ENCODE assay signal across 8 mouse cellular contexts in the genomic region with DNA sequence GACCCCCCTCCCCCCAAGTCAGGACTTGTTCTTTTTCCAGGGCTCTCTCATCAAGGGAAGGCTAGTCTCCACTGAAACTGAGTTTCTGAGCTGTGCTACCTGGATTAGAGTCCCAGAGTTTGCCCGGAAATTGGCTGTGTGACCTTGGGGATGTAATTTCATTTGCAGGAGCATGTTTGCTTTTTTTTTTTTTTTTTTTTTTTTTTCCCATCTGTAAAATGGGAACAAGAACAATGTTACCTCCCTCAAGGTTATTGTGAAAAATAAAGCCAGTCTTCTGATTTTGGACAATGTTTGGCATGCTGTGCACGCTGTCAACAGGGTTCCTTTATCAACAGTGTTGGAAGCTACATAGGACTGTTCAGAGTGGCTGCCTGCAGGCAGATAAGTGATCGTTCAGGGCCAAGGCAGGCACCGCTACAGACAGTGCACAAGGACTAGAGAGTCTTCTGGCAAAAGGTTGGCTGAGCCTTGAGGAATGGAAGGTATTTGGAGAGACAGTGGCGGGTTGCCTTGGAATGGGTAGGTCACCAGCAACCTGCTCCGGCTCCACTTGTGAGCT. TPM values are rescaled to one million over a fixed set of nuclear protein-coding genes. Genes with fewer than 3 reads are reported as not detected.
DNase-seq lines count a peak whose midpoint lies in the region; ATAC-seq and TF ChIP-seq lines count a peak whose summit lies in the region.

No protein-coding gene starts in this region.

- 0 out of 2 replicates have a peak, but pooled peaks cover 2% of the 10 kb centered on the region for H3K4me1 ChIP-seq in cortical plate, adult 2 months (ENCODE audit: control insufficient read depth, insufficient read depth, low read length)
- H3K4me1 ChIP-seq in intestine, embryonic 16.5 days (ENCODE audit: control insufficient read depth, insufficient read depth, low read length): peaks cover 41% of the 10 kb centered on the region
- H3K4me1 ChIP-seq in neural tube, embryonic 12.5 days: peaks cover 31% of the 10 kb centered on the region

- no peaks in the 10 kb centered on the region for H3K27me3 ChIP-seq in intestine, embryonic 16.5 days (replicated peaks; ENCODE audit: control insufficient read depth, insufficient read depth, low read length)
- no peaks in the 10 kb centered on the region for H3K27me3 ChIP-seq in neural tube, embryonic 12.5 days (replicated peaks)

- H3K4me3 ChIP-seq in left cerebral cortex, adult 2 months: peak overlapping the region; percentile 91
- peak overlapping the region; percentile 49 for H3K4me3 ChIP-seq in cortical plate, adult 2 months (ENCODE audit: insufficient read depth, low read length)
- peak overlapping the region; percentile 84 for H3K4me3 ChIP-seq in intestine, embryonic 16.5 days (ENCODE audit: low read length)
- H3K4me3 ChIP-seq in neural tube, embryonic 12.5 days: peak overlapping the region; percentile 89

- DNase-seq in left cerebral cortex, adult 2 months (ENCODE audit: extremely low spot score in 1 of 2, low spot score in 2 of 2): no peak
- DNase-seq in left cerebral cortex, adult 8-10 months (ENCODE audit: low spot score in 2 of 2): no peak
- DNase-seq in urinary bladder, postnatal 14 days (ENCODE audit: low spot score): no peak
- DNase-seq in adrenal gland, postnatal 14 days: no peak
- no peak for DNase-seq in B cell, adult 2 months

- intact Hi-C loops in left cerebral cortex, adult 2 months (cut with DNase I): no loop called here

- no peak for ATAC-seq in intestine, embryonic 16.5 days
- no peak; the same call in 1 of the 2 replicates for ATAC-seq in neural tube, embryonic 12.5 days (ENCODE audit: low FRiP score, low read depth)

- H3K9me3 ChIP-seq in intestine, embryonic 16.5 days (ENCODE audit: control insufficient read depth, low read length): no peaks in the 10 kb centered on the region
- H3K9me3 ChIP-seq in neural tube, embryonic 12.5 days: no peaks in the 10 kb centered on the region

- H3K9ac ChIP-seq in intestine, embryonic 16.5 days (ENCODE audit: low read depth, low read length): peak overlapping the region; percentile 92
- H3K9ac ChIP-seq in neural tube, embryonic 12.5 days: peak overlapping the region; percentile 93

- WGBS in intestine, embryonic 16.5 days: 67% methylated on average over 6 of the region's 6 CpGs
- 88% methylated on average over 6 of the region's 6 CpGs for WGBS in neural tube, embryonic 12.5 days

- H3K36me3 ChIP-seq in intestine, embryonic 16.5 days (ENCODE audit: control insufficient read depth, insufficient read depth, low read length): 0 out of 2 replicates have a peak, but pooled peaks cover 4% of the 10 kb centered on the region
- H3K36me3 ChIP-seq in neural tube, embryonic 12.5 days: peaks cover 40% of the 10 kb centered on the region

- peak overlapping the region; percentile 95 for H3K4me2 ChIP-seq in intestine, embryonic 16.5 days (ENCODE audit: low read depth, low read length)
- H3K4me2 ChIP-seq in neural tube, embryonic 12.5 days (replicated peaks): peak overlapping the region; percentile 90

- TF ChIP-seq CTCF in left cerebral cortex, adult 2 months (IDR thresholded peaks at IDR 0.05): no peak
- TF ChIP-seq CTCF in cortical plate, adult 2 months (IDR thresholded peaks at IDR 0.05; ENCODE audit: extremely low read depth, insufficient read depth, low read length): no peak

- H3K27ac ChIP-seq in left cerebral cortex, adult 2 months: no peak overlapping the region
- no peak overlapping the region for H3K27ac ChIP-seq in cortical plate, adult 2 months (ENCODE audit: insufficient read depth, low read length)
- H3K27ac ChIP-seq in intestine, embryonic 16.5 days (ENCODE audit: low read length): peak overlapping the region; percentile 77; the same call in 1 of the 2 replicates
- H3K27ac ChIP-seq in neural tube, embryonic 12.5 days: no peak overlapping the region

- TF ChIP-seq POLR2A in cortical plate, adult 2 months (IDR thresholded peaks at IDR 0.05; ENCODE audit: extremely low read depth, insufficient read depth, low read length): no peak

RNA-seq across cellular contexts. Expression of gene Unc119, which starts 1.1 kb away (rescaled TPM):
- total RNA-seq in left cerebral cortex, adult 2 months (2021): 10 to 100 TPM; 29.1 to 32.2 TPM
- total RNA-seq in left cerebral cortex, adult 8-10 months (2022): 10 to 100 TPM; 28.5 to 34.5 (median 30.6) TPM
- 65.3 and 68.4 TPM in 2 replicates for polyA plus RNA-seq in cortical plate, adult 2 months (2012; rRNA removed)
- 29.5 and 29.9 TPM in 2 replicates for polyA plus RNA-seq in intestine, embryonic 16.5 days (2015; fragmentation: Nextera tagmentation; extraction: Ambion mirVana)
- 80.8 and 89.3 TPM in 2 replicates for polyA plus RNA-seq in neural tube, embryonic 12.5 days (2016; fragmentation: Nextera tagmentation; extraction: Ambion mirVana)
- total RNA-seq in adrenal gland, postnatal 14 days (2021): 24.4 and 26.8 TPM in 2 replicates

RNA-seq across cellular contexts. Expression of gene Pigs, which starts 16.2 kb away (rescaled TPM):
- total RNA-seq in left cerebral cortex, adult 2 months (2021): 10 to 100 TPM; 60.7 to 62.8 TPM
- 10 to 100 TPM; 57.1 to 62.1 (median 59.4) TPM for total RNA-seq in left cerebral cortex, adult 8-10 months (2022)
- polyA plus RNA-seq in cortical plate, adult 2 months (2012; rRNA removed): 69.3 and 77.3 TPM in 2 replicates
- polyA plus RNA-seq in intestine, embryonic 16.5 days (2015; fragmentation: Nextera tagmentation; extraction: Ambion mirVana): 92.9 and 93.1 TPM in 2 replicates
- polyA plus RNA-seq in neural tube, embryonic 12.5 days (2016; fragmentation: Nextera tagmentation; extraction: Ambion mirVana): 66.4 and 73.6 TPM in 2 replicates
- total RNA-seq in adrenal gland, postnatal 14 days (2021): 43.0 and 47.6 TPM in 2 replicates

RNA-seq across cellular contexts. Expression of gene Aldoc, which starts 21.6 kb away (rescaled TPM):
- total RNA-seq in left cerebral cortex, adult 2 months (2021): 100 to 1,000 TPM; 804 to 830 TPM
- 100 to 1,000 TPM; 784 to 869 (median 811) TPM for total RNA-seq in left cerebral cortex, adult 8-10 months (2022)
- polyA plus RNA-seq in cortical plate, adult 2 months (2012; rRNA removed): 1,609 and 1,659 TPM in 2 replicates
- 33.3 and 34.0 TPM in 2 replicates for polyA plus RNA-seq in intestine, embryonic 16.5 days (2015; fragmentation: Nextera tagmentation; extraction: Ambion mirVana)
- 16.8 and 17.2 TPM in 2 replicates for polyA plus RNA-seq in neural tube, embryonic 12.5 days (2016; fragmentation: Nextera tagmentation; extraction: Ambion mirVana)
- 8.8 and 9.2 TPM in 2 replicates for total RNA-seq in adrenal gland, postnatal 14 days (2021)

RNA-seq across cellular contexts. Expression of gene Foxn1, which starts 41.9 kb away (rescaled TPM):
- not detected for total RNA-seq in left cerebral cortex, adult 2 months (2021)
- total RNA-seq in left cerebral cortex, adult 8-10 months (2022): under 1 TPM in 2 of 4 experiments, not detected in 2; 0.11 to 0.19 TPM
- 0.02 TPM in 2 replicates for polyA plus RNA-seq in cortical plate, adult 2 months (2012; rRNA removed)
- polyA plus RNA-seq in intestine, embryonic 16.5 days (2015; fragmentation: Nextera tagmentation; extraction: Ambion mirVana): not detected in 2 replicates
- polyA plus RNA-seq in neural tube, embryonic 12.5 days (2016; fragmentation: Nextera tagmentation; extraction: Ambion mirVana): not detected in 2 replicates
- 0.15 TPM in 1 of 2 replicates, not detected in the other for total RNA-seq in adrenal gland, postnatal 14 days (2021)

RNA-seq across cellular contexts. Expression of gene Spag5, which starts 43.1 kb away (rescaled TPM):
- total RNA-seq in left cerebral cortex, adult 2 months (2021): 10 to 100 TPM; 12.1 to 16.1 TPM
- 10 to 100 TPM in 1 of 4 experiments, 1 to 10 TPM in 3; 6.8 to 11.9 (median 7.1) TPM for total RNA-seq in left cerebral cortex, adult 8-10 months (2022)
- 29.6 and 35.1 TPM in 2 replicates for polyA plus RNA-seq in cortical plate, adult 2 months (2012; rRNA removed)
- polyA plus RNA-seq in intestine, embryonic 16.5 days (2015; fragmentation: Nextera tagmentation; extraction: Ambion mirVana): 23.4 and 27.3 TPM in 2 replicates
- 33.6 and 34.2 TPM in 2 replicates for polyA plus RNA-seq in neural tube, embryonic 12.5 days (2016; fragmentation: Nextera tagmentation; extraction: Ambion mirVana)
- total RNA-seq in adrenal gland, postnatal 14 days (2021): 9.7 and 12.4 TPM in 2 replicates

Comparison
In these comparisons a context has a peak if more than half of its experiments do, and no peak if none do; other contexts are left out.
1. RNA of gene Aldoc, which starts 21.6 kb away (total RNA-seq): 804 to 830 TPM in left cerebral cortex, adult 2 months and 784 to 869 TPM in left cerebral cortex, adult 8-10 months; 8.8 to 9.2 TPM in adrenal gland, postnatal 14 days; every median in the first group is over 10 times any median in the second.
2. Peak in every context shown above with its lines, with median percentiles within 50 percentile points of each other: H3K4me3 ChIP-seq.